Mouse (Mus musculus): ENCODE data around the gene Trappc5.

Gene Trappc5

DNA sequence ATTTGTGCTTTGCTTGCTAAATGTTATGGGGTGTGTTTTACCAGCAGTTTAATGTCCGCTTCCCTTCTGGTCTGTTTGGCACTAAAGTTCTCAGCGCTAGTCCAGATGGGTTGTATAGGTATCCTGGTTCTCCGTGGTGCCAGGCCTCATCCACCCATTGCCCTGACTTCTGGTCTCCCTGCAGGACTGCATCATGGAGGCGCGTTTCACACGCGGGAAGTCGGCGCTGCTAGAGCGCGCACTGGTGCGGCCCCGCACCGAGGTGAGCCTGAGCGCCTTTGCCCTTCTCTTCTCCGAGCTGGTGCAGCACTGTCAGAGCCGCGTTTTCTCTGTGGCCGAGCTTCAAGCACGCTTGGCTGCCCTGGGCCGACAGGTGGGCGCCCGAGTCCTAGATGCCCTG is 2.7 kb downstream of the Trappc5 start:
- no peak for DNase-seq

DNA sequence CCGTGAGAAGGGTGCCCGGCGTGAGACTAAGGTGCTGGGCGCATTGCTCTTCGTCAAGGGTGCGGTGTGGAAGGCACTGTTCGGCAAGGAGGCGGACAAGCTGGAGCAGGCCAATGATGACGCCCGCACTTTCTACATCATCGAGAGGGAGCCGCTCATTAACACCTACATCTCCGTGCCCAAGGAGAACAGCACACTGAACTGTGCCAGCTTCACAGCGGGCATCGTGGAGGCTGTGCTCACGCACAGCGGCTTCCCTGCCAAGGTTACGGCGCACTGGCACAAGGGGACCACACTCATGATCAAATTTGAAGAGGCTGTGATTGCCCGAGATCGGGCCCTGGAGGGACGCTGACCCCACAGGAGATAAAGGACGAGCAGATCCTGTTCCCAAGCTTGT is 3.1 kb downstream of the Trappc5 start:
- DNase-seq = peak; percentile 62 to 69

DNA sequence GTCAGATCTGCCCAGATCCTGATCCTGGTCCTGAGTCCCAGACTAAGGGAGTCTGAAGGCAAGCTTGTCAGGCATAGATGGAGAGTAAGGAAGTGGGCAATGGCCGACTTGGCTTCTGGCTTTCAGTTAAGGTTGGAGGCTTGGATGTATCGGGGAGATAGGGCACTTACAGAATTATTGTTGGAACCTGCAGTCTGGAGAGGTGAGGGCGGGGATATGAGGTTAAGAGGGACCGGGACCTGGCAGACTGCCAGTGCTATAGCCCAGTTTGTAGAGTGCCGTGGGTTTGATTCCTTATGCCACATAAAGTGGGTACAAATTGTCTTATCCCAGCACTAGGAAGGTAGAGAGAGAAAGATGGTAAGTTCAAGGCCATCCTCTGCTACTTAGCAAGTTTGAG is 3.6 kb downstream of the Trappc5 start:
- DNase-seq = peak; percentile 36 to 40

DNA sequence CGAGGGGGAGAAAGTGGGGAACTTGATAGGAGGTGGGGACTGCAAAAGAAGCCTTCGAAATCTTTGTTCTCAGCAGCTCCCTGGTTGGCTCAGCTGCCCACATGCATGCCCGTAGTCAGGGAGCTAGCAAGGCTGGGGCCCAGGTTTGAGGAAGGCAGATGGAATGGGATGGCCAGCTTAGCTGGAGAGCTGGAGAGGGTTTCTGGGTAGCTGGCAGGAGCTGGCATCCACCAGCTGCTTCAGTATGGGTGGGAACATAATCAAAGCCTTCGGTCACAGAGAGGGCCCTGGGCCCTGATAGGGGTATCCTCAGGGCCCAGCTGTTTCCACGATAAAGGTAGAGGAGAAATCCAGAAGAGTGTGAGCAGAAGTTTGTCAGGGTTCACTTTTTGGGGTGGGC is 6.3 kb downstream of the Trappc5 start:
- DNase-seq = peak; percentile 63 to 68

DNA sequence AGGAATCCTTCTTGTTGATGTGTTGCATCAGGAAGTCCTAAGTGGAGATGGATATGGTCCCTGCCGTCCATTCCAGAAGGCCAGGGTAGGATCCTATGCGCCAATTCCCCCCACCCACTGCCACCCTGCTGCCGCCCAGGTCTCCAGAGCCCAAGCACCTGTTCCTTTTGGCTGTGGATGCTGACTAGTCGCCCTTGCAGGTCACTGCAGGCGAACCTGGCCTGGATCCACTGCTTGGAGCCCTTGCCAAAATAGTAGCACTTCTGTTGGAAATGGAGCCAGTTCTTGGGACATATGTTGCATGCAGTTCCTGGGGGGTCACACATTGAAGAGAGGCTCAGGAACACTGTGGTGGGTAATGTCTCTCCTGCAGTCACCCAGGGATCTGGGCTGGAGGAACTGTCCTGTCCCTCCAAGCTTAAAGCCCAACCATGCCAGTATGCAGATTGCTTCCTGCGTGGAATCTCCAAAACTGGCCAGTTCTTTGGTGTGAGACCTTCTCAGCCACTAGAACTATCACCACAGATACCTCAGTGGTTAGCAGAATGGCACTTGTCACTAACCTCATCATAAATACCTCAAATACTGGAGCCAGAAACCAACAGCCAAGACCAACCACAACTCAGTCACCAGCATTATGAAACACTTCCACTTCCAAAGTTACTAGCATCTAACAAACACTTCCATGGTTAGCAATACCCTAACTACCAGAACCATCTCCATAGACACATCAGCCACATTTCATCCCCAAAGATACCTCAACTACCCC is 7.5 kb downstream of the Trappc5 start:
- peak; percentile 88 to 89 for DNase-seq

DNA sequence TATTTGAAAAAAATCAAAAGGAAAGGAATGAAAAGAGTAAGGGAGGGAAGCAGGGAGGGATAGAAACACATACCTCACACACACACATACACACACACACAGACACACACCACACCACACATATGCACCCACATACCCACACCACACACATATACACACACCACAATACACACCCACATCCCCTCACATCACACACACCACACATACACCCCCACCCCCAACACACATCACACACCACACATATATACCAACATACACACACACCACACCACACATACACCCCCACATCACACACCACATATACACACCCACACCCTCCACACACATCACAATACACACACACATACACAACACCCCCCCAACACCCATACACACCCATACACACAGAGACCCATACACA is 8.4 kb downstream of the Trappc5 start:
- DNase-seq = no peak

DNA sequence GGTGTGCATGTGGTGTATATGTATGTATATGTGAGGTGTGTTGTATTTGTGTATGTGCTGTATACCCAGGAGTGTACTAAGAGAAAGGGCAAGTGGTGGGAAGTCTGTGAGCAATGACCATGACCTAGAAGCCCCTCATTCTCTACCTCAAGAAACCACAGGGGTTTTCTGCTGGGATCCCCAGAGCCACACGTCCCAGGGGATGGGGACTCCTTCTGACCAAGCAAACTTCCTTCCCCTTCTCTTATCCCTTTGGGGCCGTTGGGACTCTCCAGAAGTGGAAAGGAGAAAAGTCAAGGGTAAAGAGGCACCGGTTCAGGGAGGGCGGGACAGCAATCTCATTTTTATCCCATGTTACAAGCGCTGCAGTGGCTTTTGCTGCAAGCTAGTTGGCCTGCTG is 9.3 kb downstream of the Trappc5 start:
- DNase-seq = no peak

DNA sequence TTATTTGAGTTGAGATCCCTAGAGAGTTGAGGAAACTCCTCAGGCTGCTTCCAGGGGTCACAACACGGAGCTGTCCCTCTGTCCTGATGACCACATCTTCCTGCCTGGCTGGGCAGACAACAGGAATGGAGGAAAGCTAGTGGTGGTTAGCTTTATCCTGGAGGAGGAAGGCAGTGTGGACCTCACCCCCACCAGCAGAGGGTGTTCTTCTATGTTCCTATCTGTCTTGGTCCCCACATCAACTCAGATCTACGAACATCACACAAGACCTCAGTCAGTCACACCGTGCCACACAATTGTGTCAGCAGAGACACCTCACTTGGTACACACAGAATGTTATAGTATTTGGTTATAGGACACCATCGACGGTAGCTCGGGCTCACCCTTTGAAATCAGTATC is 11.4 kb downstream of the Trappc5 start:
- DNase-seq = no peak

DNA sequence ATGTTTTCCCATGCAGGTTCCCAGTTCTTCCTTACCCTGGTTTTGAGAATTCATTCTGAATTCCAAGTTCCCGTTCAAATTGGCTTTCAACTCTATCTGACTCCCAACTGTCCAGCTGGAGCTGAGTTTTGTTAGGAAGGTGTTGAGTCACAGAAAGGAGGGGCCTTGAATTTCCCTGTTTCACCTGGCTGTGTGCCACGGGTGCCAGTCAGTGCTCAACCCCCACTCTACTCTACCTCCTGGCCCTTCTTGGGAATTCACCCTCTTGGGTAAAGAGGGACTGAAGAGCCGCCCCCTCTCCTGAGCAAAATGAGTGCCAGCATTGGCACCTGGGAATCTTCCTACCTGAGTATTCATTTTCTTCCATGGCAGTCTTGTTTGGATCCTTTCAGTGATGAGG is 14.7 kb downstream of the Trappc5 start:
- no peak for DNase-seq

DNA sequence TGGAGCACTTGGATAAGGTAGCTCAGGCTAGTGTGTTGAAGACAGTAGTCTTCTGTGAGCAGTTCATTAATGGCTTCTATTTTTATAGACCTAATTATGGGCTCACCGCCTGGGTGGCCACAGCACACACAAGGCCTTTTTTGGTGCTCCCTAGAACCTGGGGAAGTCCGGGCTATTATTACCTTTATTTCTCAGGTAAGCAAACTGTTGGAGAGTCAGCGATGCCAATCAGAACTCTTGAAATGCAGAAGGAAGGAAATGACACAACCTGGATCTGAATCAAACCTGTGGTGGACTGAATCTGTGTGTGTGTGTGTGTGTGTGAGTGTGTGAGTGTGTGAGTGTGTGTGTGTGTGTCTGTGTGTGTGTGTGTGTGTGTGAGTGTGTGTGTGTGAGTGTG is 18.0 kb downstream of the Trappc5 start, which contains the start of gene Fcer2a:
Fcer2a (minus strand) TSS at position 55 of the 400 bp plus-strand sequence.
- DNase-seq = no peak

DNA sequence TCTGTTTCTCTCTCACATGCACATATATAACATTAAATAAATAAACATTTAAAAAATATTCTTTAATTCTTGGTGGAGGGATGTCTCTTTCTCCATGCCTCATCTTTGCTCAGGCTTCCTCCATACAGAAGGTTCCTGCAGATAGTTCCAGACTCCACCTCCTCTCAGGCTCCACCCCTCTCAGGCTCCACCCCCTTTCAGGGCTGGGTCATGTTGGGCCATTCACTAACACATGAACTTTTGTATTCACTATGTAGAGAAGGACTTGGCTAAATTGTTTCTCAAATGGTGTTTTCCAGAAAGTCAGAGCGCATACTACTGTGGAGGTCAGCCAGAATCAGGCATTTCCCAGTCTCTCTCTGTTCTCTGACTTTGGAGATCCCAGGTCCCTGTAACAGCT is 25.4 kb downstream of the Trappc5 start:
- no peak for DNase-seq

DNA sequence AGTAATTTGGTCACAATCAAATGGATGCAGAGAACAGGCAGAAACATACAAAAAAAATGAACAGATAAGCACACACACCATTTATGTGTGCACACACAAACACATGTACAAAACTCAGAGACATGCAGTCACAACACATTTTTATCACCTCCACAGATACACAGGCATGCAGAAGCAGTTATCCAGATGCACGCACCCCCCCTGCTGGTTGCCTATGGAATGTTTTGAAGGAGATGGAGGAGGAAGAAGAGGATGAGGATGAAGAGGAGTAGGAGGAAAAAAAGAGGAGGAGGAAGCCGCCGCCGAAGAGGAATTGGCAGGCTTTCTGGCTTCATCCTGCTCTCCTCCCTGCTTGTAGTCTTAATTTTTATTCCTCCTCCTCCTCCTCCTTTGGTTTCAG is 29.6 kb downstream of the Trappc5 start:
- peak; percentile 22 to 26 for DNase-seq

DNA sequence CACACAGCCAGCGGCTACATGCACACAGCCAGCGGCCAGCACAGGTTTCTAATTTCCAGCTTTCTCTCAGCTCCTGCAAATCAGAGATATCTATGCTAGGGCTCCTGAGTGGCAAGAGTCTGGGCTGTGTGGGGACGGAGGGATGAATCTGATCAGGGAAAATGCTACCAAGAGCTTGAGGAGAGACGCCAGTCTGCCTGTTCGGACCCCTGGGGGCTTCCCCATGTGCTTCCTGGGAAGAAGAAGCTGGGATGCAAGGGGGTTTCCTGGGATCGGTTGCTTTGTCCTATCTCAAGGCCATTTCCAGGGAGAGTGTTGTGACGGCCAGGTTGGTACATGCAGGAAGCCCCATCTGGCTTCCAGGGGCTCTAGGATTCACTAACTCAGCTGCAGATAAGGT is 31.5 kb downstream of the Trappc5 start:
- no peak for DNase-seq

DNA sequence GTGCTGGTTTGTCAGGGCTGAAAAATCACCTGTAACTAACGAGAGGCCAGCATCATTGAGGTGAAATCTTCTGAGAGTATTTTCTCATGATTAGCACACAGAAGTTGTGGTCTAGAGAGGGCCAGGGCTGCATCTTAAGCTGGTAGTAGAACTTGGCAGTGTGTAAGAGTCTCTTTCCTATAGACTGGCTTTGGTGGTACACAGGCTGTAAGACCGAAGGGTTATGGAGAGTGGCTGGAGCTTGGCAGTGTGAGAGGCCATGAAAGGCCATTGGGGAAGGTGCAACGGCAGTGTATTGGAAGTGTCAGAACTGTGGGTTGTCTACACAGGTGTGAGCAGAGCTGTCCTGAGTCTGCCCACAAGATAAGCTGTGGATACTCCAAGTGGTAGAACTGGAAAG is 34.2 kb downstream of the Trappc5 start:
- no peak for DNase-seq

DNA sequence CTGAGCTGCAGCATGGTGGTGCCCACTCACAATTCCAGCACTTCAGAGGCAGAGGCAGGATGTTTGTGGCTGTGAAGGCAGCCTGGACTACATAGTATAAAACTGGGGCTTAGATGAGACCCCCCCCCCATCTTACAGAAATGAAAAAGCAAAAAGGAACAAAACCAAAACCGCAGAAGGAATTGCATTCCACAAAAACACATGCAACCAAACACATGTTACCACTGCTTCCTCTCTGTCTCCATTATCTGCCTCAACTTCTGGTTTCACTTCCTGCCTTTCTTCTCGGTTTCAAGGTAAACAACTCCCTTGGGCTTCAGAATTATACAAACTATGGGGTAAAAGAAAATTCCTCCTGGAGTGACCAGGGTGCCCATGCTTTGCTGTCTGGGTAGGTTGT is 35.5 kb downstream of the Trappc5 start:
- DNase-seq = no peak

DNA sequence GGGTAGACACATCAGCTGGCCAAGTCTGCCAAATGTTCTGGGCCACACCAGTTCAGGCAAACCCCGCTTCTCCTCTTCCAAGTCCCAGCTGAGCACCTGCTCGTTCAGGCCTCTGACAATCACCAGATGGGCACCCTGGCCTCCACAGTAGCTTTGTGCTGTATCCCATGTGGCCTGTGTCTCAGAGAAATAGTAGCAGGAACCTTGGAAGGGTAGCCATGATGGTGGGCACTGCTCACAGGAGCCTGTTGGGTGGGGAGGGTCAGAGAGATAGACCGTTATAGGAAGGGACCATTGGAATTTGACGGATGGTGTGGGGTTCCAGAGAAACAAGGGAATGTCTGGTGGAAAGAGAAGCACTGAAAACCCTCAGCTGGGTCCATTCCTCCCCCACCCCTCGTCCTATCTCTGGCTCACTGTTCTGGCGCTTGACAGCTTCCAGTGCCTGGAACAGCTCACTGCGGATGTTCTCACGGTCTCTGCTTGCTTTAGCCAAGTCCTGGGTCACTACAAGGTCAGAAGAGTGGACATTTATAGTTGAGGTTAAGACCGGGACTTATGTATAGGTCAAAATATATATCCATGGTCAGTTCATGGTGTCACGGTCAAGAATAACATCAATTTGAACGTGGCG is 41.3 kb downstream of the Trappc5 start:
- DNase-seq = no peak

DNA sequence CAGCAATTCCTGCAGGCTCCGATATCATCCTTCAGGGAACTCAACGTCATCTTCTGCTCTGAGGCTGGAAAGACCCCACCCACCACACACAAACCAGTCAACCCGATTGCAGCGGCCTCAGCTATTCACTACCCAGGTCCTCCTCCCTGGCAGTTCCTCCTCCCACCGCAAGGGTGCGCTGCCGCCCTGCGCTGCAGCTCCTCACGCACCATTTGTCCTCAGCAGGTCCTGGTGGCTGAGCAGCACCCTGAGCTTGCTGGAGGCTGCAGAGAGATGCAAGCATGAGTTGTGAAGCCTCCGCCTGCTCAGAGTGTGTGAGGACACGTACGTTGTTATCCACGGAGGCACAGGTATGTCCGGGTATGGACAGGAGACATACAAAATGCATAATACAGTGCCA is 42.5 kb downstream of the Trappc5 start:
- peak; percentile 87 to 89 for DNase-seq

DNA sequence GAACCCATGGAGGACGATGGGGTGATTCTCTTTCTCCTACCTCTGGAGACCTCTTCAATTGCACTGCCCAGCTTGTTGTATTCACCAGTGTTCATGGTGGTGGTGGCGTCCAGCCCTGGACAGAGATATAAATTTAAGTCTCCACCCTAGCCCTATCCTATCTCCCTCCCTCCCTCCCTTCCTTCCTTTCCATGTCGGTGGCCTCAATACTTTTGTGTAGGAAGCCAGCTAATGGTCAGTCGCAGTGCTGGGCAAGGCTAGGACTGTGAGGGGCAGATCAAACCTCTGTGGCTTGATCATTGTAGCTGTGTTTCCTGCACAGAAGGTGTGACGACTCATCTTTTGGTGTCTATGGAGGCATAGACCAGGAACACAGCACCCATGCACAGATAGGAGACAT is 44.5 kb downstream of the Trappc5 start, which contains the start of gene Clec4g:
Clec4g (minus strand) TSS at position 101 of the 400 bp plus-strand sequence.
- DNase-seq = no peak

DNA sequence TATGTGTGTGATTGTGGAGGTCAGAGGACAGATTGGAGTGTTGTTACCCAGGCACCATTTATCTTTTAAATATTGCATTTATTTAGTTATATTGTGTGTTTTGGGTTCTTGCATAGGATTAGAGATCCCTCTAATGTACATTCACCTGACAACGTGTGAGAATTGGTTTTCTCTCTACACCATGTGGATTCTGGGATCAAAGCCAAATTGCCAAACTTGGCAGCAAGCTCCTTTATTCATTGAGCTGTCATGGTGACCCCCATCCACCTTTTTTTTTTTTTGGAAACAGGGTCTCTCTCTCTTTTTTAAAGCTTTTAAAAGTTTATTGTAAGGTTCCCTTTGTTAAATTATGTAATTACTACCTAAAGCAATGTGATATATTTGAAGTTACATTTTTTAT is 44.9 kb downstream of the Trappc5 start:
- peak; percentile 73 to 79 for DNase-seq

All from cerebellum, postnatal 14 days (tissue).